Mouse (Mus musculus): ENCODE measurements around the gene Olfr1049. TPM values are rescaled to one million over a fixed set of nuclear protein-coding genes. Genes with fewer than 3 reads are reported as not detected.
"Not testable (repeated sequence)": the region's sequence is repeated elsewhere in the genome, so short reads cannot be mapped to it uniquely, and the experiment has no call there.

Gene Olfr1049
- not detected for total RNA-seq (2022)

DNA sequence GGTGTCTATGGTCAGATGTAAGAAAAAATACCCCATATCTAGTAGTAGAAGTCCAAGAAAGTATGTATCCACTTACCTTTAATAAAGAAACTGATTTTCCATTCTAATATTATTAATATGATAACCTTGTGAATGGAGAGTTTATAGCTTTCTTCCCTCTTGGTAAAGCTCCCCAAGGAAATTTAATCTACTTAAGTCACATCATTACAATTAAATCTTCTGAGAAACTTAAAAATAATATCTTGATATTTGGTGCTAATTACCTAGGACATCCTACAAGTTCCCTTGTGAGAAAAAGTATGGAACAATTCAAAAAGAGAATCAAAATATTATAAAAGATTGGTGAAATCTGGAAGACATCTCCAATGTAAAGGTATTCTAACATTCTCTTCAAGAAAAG, at the start of gene Olfr1049:
Gene Olfr1049, minus strand, starts transcription at position 101 of the 400 bp plus-strand sequence.
- DNase-seq (ENCODE audit: low spot score in 2 of 2): not testable (repeated sequence)

GRCm38 (mm10) chr2:86292155-86292554, 34.0 kb upstream of the Olfr1049 start, which contains the start of gene Olfr1052:
Gene Olfr1052, plus strand, starts transcription at chr2:86292455.
- no peak for DNase-seq (ENCODE audit: low spot score in 2 of 2)

GRCm38 (mm10) chr2:86278988-86279387, 20.9 kb upstream of the Olfr1049 start, which contains the start of gene Olfr1051:
Gene Olfr1051, minus strand, starts transcription at chr2:86279088.
- not testable (repeated sequence) for DNase-seq (ENCODE audit: low spot score in 2 of 2)

- DNase-seq (ENCODE audit: low spot score in 2 of 2): no peak
Measured at GRCm38 (mm10) chr2:86240189-86240588, 17.9 kb downstream of the Olfr1049 start, which contains the start of gene Olfr1048. Gene Olfr1048, minus strand, starts transcription at chr2:86240289.

DNA sequence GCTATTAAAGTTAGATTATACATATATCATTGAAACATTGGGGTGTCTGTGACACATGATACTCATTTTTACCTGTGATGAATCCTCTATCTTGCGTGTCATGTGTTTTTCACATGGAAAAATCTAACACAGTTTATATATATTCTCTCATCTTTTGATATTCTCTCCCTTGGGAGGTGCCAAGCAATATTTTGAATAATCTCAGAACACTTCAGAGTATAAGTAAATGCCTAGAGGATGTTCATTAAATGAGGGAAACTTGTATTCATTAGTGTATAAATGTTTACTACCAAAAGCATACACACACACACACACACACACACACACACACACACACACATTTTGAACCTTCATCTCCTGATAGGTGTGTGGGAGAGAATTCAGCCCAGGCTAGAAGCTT, 26.8 kb downstream of the Olfr1049 start, which contains the start of gene Olfr1047:
Gene Olfr1047, minus strand, starts transcription at position 101 of the 400 bp plus-strand sequence.
- DNase-seq (ENCODE audit: low spot score in 2 of 2): no peak

- DNase-seq (ENCODE audit: low spot score in 2 of 2): no peak
Measured at GRCm38 (mm10) chr2:86219214-86219613, 38.9 kb downstream of the Olfr1049 start, which contains the start of gene Olfr1046. Gene Olfr1046, minus strand, starts transcription at chr2:86219314.

Other genes starting within 250 kb of the Olfr1049 start
- not detected for gene Olfr1033, start 237.7 kb downstream of the Olfr1049 start, total RNA-seq (2022)
- gene Olfr1034, start 212.5 kb downstream of the Olfr1049 start, total RNA-seq (2022): not detected
- not detected for gene Olfr1036, start 184.3 kb downstream of the Olfr1049 start, total RNA-seq (2022)
- gene Olfr1037, start 170.9 kb downstream of the Olfr1049 start, total RNA-seq (2022): not detected
- not detected for gene Olfr1039, start 122.4 kb downstream of the Olfr1049 start, total RNA-seq (2022)
- gene Olfr1040, start 111.6 kb downstream of the Olfr1049 start, total RNA-seq (2022): not detected
- gene Olfr1042, start 96.5 kb downstream of the Olfr1049 start, total RNA-seq (2022): not detected
- not detected for gene Olfr1043, start 90.8 kb downstream of the Olfr1049 start, total RNA-seq (2022)
- not detected for gene Olfr1044, start 80.5 kb downstream of the Olfr1049 start, total RNA-seq (2022)
- not detected for gene Olfr52, start 72.6 kb downstream of the Olfr1049 start, total RNA-seq (2022)
- not detected for gene Olfr1045, start 55.3 kb downstream of the Olfr1049 start, total RNA-seq (2022)
- gene Olfr1046, start 39.0 kb downstream of the Olfr1049 start, total RNA-seq (2022): not detected
- gene Olfr1047, start 26.9 kb downstream of the Olfr1049 start, total RNA-seq (2022): not detected
- not detected for gene Olfr1048, start 18.0 kb downstream of the Olfr1049 start, total RNA-seq (2022)
- gene Olfr1051, start 20.8 kb upstream of the Olfr1049 start, total RNA-seq (2022): not detected
- gene Olfr1052, start 34.1 kb upstream of the Olfr1049 start, total RNA-seq (2022): not detected
- not detected for gene Olfr1053, start 57.0 kb upstream of the Olfr1049 start, total RNA-seq (2022)
- not detected for gene Olfr1054, start 77.1 kb upstream of the Olfr1049 start, total RNA-seq (2022)
- gene Olfr1055, start 92.0 kb upstream of the Olfr1049 start, total RNA-seq (2022): not detected
- gene Olfr1056, start 104.1 kb upstream of the Olfr1049 start, total RNA-seq (2022): not detected
- gene Olfr1057, start 120.1 kb upstream of the Olfr1049 start, total RNA-seq (2022): not detected
- gene Olfr1058, start 130.2 kb upstream of the Olfr1049 start, total RNA-seq (2022): not detected
- gene Olfr1061, start 155.7 kb upstream of the Olfr1049 start, total RNA-seq (2022): not detected
- gene Olfr1062, start 168.4 kb upstream of the Olfr1049 start, total RNA-seq (2022): not detected
- not detected for gene Olfr1065, start 192.3 kb upstream of the Olfr1049 start, total RNA-seq (2022)
- gene Olfr1066, start 197.9 kb upstream of the Olfr1049 start, total RNA-seq (2022): not detected
- not detected for gene Olfr228, start 229.1 kb upstream of the Olfr1049 start, total RNA-seq (2022)

Measured in left cerebral cortex, adult 8-10 months (tissue).